Mouse (Mus musculus) heart, adult 9 months (tissue): ENCODE results near the gene Pgm2.
A peak's percentile ranks its signal among the peaks of the same experiment; 100 is the strongest.

ENCODE experiments used
- DNase-seq, 2 experiments: peaks; one replicate each; pipeline ENCODE4 v3.0.0; 2022; ENCODE audit warnings: low spot score in 2 of 2

Pgm2 gene

GRCm38 (mm10) chr5:64092748-64093292 is at the start of gene Pgm2:
Gene Pgm2, plus strand, starts transcription at chr5:64092950.
- peak; percentile 85 to 87 for DNase-seq

- no peak for DNase-seq
Observed at GRCm38 (mm10) chr5:64043694-64044453, 48.9 kb upstream of the Pgm2 start.

GRCm38 (mm10) chr5:64044790-64045189 is 48.0 kb upstream of the Pgm2 start:
- DNase-seq, result peak in 1 of 2 experiments; percentile 8

GRCm38 (mm10) chr5:64045502-64045901 is 47.2 kb upstream of the Pgm2 start:
- DNase-seq, result peak; percentile 45 to 53

GRCm38 (mm10) chr5:64046995-64047394 is 45.8 kb upstream of the Pgm2 start:
- no peak for DNase-seq

- DNase-seq, result no peak
Observed at GRCm38 (mm10) chr5:64047921-64048320, 44.8 kb upstream of the Pgm2 start.

- DNase-seq, result no peak
Observed at GRCm38 (mm10) chr5:64048605-64049004, 44.1 kb upstream of the Pgm2 start.

- DNase-seq, result no peak
Observed at GRCm38 (mm10) chr5:64049256-64049655, 43.5 kb upstream of the Pgm2 start.

- no peak for DNase-seq
Observed at GRCm38 (mm10) chr5:64053010-64053409, 39.7 kb upstream of the Pgm2 start.

- no peak for DNase-seq
Observed at GRCm38 (mm10) chr5:64056210-64056609, 36.5 kb upstream of the Pgm2 start.

GRCm38 (mm10) chr5:64060881-64061280 is 31.9 kb upstream of the Pgm2 start:
- DNase-seq, result no peak

GRCm38 (mm10) chr5:64061643-64062042 is 31.1 kb upstream of the Pgm2 start:
- no peak for DNase-seq

- no peak for DNase-seq
Observed at GRCm38 (mm10) chr5:64062882-64063621, 29.7 kb upstream of the Pgm2 start.

GRCm38 (mm10) chr5:64063622-64064355 is 29.0 kb upstream of the Pgm2 start:
- DNase-seq, result no peak

GRCm38 (mm10) chr5:64064401-64064800 is 28.3 kb upstream of the Pgm2 start:
- DNase-seq, result no peak

- DNase-seq, result no peak
Observed at GRCm38 (mm10) chr5:64065497-64066046, 27.2 kb upstream of the Pgm2 start.

- DNase-seq, result no peak
Observed at GRCm38 (mm10) chr5:64066159-64066558, 26.6 kb upstream of the Pgm2 start.

- DNase-seq, result no peak
Observed at GRCm38 (mm10) chr5:64067576-64067975, 25.2 kb upstream of the Pgm2 start.

GRCm38 (mm10) chr5:64070081-64070673 is 22.6 kb upstream of the Pgm2 start:
- DNase-seq, result peak; percentile 52 to 59

GRCm38 (mm10) chr5:64070742-64071476 is 21.8 kb upstream of the Pgm2 start:
- DNase-seq, result no peak

- no peak for DNase-seq
Observed at GRCm38 (mm10) chr5:64074455-64074854, 18.3 kb upstream of the Pgm2 start.
